Mouse (Mus musculus) lung, postnatal 0 days (tissue): Measurements from ENCODE around the gene Omp. TPM values are rescaled to one million over a fixed set of nuclear protein-coding genes. Genes with fewer than 3 reads are reported as not detected.

ENCODE experiments used
- ATAC-seq: fragments of 200-750 bp; cut with Nextera tagmentation; 2 replicates; pipeline ENCODE4 v1.8.0; 2017; ENCODE audit warnings: moderate library complexity
- DNase-seq: peaks from one replicate; pipeline ENCODE4 v3.0.0-alpha.2; 2016; ENCODE audit warnings: low spot score
- H3K27ac ChIP-seq: fragments of 300-500 bp; sonication (generic); 2 replicates; pipeline ENCODE4 v1.5.1; 2014; ENCODE audit warnings: antibody characterized with exemption, mild to moderate bottlenecking, low read length, mixed read lengths
- H3K27me3 ChIP-seq: fragments of 300-500 bp; sonication (generic); replicated peaks from 2 replicates; pipeline ENCODE4 v1.6.1; 2014; ENCODE audit warnings: low read length, mixed read lengths; ENCODE audit not compliant: insufficient read depth
- H3K36me3 ChIP-seq: fragments of 300-500 bp; sonication (generic); 2 replicates; pipeline ENCODE4 v1.6.1; 2014; ENCODE audit warnings: low read length, mixed read lengths; ENCODE audit not compliant: insufficient read depth
- H3K4me1 ChIP-seq: fragments of 300-500 bp; sonication (generic); 2 replicates; pipeline ENCODE4 v1.6.1; 2014; ENCODE audit warnings: antibody characterized with exemption, low read depth, low read length, mixed read lengths; ENCODE audit not compliant: insufficient read depth
- H3K4me2 ChIP-seq: fragments of 300-500 bp; sonication (generic); replicated peaks from 2 replicates; pipeline ENCODE4 v1.6.1; 2014; ENCODE audit warnings: low read depth, mild to moderate bottlenecking, low read length, moderate library complexity, mixed read lengths
- H3K4me3 ChIP-seq: fragments of 300-500 bp; sonication (generic); 2 replicates; pipeline ENCODE4 v1.5.1; 2014; ENCODE audit warnings: low read depth, low read length
- H3K9ac ChIP-seq: fragments of 300-500 bp; sonication (generic); replicated peaks from 2 replicates; pipeline ENCODE4 v1.6.1; 2014; ENCODE audit warnings: low read depth, mild to moderate bottlenecking
- H3K9me3 ChIP-seq: fragments of 300-500 bp; sonication (generic); 2 replicates; pipeline ENCODE4 v1.6.1; 2016; ENCODE audit warnings: low read length, mixed read lengths
- CTCF ChIP-seq: IDR thresholded peaks from 2 replicates; pipeline ENCODE4 v1.5.1; 2016; ENCODE audit warnings: antibody characterized with exemption, mild to moderate bottlenecking
- EP300 ChIP-seq: IDR thresholded peaks from 2 replicates; pipeline ENCODE4 v1.6.1; 2016; ENCODE audit warnings: antibody characterized with exemption, mild to moderate bottlenecking, control low read depth
- WGBS: fragments of 180-500 bp; shearing (Covaris S2); extraction: QIAGEN DNeasy Blood & Tissue Kit; methylation state at CpG from one replicate; pipeline ENCODE4 v1.1.7; 2014; 5-methylcytosine and 5-hydroxymethylcytosine counted together
- polyA plus RNA-seq: library from polyadenylated mRNA; unstranded; fragments of >200 nt; fragmentation: Nextera tagmentation; extraction: Ambion mirVana; gene quantifications from 2 replicates; pipeline ENCODE4 v1.2.1, GENCODE M21; 2015

Omp gene
- polyA plus RNA-seq, 1 experiment from 2014 or later, result 0.14 TPM

DNA sequence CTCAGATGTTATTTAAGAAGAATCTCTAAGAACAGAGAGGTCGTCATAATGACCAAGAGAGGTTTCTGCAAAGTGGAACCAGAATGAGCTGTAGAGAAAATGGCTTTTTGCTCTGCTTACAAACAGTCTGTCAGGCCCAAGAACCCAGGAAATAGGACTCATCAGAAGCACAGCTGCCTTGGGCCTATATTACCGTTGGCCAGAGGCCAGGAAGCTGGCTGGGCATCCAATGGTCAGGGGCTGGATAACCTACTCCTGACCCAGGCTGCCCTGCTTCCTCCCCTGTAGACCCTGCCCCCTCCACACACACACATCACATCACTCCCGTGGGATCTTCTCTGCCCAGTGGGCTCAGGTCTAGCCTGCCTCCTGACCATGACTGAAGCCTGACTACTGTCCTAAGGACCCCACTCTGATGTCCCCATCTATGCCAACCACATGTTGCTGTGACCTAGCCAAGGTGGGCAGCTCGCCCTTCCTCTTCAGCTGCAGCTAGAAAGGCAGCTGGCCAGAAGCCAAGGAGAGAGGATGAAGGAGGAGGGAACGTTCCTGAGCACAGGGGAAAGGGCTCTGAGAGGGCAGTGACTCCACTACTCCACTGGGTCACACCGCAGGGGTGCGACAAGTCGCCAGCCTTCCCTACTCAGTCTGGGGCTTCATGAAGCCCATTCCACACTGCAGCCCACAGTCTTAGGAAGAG is 14.9 kb upstream of the Omp start:
- WGBS, result 14% methylated on average over 8 of the region's 8 CpGs
- Histone ChIP-seq H3K36me3 (no peaks in the 10 kb centered on the region), H3K4me2 (no peak overlapping the region), H3K27ac (peak overlapping the region; percentile 71), H3K27me3 (no peaks in the 10 kb centered on the region), H3K9me3 (no peaks in the 10 kb centered on the region), H3K4me3 (no peak overlapping the region), H3K4me1 (peaks cover 37% of the 10 kb centered on the region), H3K9ac (no peak overlapping the region)
- ATAC-seq (no peak), DNase-seq (peak; percentile 48)
- TF ChIP-seq EP300, result no peak
- no peak for TF ChIP-seq CTCF

- H3K4me2 ChIP-seq, result no peak overlapping the region
- ATAC-seq (peak; percentile 60), DNase-seq (peak; percentile 80)
- 28% methylated on average over 8 of the region's 8 CpGs for WGBS
- H3K4me3 ChIP-seq, result no peak overlapping the region
- no peaks in the 10 kb centered on the region for H3K9me3 ChIP-seq
- no peaks in the 10 kb centered on the region for H3K27me3 ChIP-seq
- H3K9ac ChIP-seq, result no peak overlapping the region
- H3K36me3 ChIP-seq, result no peaks in the 10 kb centered on the region
- H3K27ac ChIP-seq, result no peak overlapping the region
- peaks cover 29% of the 10 kb centered on the region for H3K4me1 ChIP-seq
- TF ChIP-seq CTCF, result no peak
- peak; percentile 69 for TF ChIP-seq EP300
Observed at GRCm38 (mm10) chr7:98158481-98158880, 13.2 kb upstream of the Omp start.

GRCm38 (mm10) chr7:98157636-98158332 is 12.5 kb upstream of the Omp start:
- Histone ChIP-seq H3K4me3 (no peak overlapping the region), H3K27me3 (no peaks in the 10 kb centered on the region), H3K4me1 (peaks cover 29% of the 10 kb centered on the region), H3K9ac (no peak overlapping the region), H3K9me3 (no peaks in the 10 kb centered on the region), H3K27ac (no peak overlapping the region), H3K36me3 (no peaks in the 10 kb centered on the region), H3K4me2 (no peak overlapping the region)
- TF ChIP-seq EP300, result no peak
- TF ChIP-seq CTCF, result no peak
- 37% methylated on average over 5 of the region's 5 CpGs for WGBS
- no peak for DNase-seq
- ATAC-seq, result no peak

DNA sequence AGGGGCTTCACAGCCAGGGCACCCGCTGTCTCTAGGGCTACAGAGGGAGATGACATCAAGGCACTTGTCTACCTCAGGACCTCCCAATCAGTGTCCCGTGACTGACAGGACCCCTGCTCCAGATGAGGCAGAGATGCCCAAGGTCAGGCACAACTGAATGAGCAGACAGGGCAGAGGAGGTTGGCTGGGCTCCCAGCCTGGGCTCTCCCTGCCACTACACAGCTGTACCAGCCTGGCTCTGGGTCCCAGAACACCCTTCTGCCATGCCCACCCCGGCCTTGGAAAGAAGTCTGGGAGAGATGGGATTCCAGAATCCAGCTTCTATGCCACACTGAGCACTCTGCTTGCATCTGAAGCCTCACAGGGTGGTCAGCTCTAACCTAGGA is 11.0 kb upstream of the Omp start:
- Histone ChIP-seq H3K4me1 (peaks cover 20% of the 10 kb centered on the region), H3K9ac (no peak overlapping the region), H3K27ac (peak overlapping the region; percentile 62), H3K27me3 (no peaks in the 10 kb centered on the region), H3K4me3 (no peak overlapping the region), H3K4me2 (no peak overlapping the region), H3K9me3 (no peaks in the 10 kb centered on the region), H3K36me3 (no peaks in the 10 kb centered on the region)
- 55% methylated on average over 2 of the region's 3 CpGs for WGBS
- ATAC-seq (no peak), DNase-seq (no peak)
- TF ChIP-seq CTCF (no peak), EP300 (no peak)

DNA sequence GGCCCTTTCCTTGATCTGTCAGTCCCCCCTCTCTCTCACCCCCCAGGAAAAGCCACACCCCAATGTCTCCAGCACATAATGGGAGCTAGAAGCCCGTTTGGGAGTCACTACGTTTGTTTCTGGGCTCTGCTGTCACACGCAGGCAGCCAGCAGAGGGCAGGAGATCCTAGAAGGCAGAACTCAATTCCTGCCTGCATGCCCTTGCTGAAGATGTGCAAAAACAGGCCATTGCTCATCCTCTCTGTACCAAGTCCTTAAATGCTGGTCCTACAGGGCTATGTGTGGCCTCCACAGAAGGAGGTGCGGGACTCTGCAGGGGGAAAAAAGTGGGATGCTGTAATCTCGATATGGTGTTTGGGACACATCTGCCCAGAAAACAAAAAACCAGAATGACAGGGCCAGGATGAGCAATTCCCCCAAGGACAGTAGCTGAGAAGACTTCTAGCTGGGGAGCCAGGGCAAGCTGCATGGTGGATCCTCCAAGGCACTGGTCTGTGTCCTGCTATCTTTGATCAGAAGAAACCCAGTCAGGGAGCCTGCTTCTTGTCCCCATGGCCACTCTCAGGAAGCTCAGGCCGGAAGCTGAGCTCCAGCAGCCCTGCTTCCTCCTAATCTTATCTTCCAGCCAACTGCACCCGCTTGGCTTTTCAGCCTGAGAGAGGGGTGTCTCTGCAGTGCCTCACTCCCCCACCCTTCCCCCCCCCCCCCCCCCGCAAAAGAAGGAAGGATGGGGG is 10.4 kb upstream of the Omp start:
- no peaks in the 10 kb centered on the region for H3K36me3 ChIP-seq
- DNase-seq, result peak; percentile 81
- H3K27me3 ChIP-seq, result no peaks in the 10 kb centered on the region
- no peak overlapping the region for H3K27ac ChIP-seq
- H3K9me3 ChIP-seq, result no peaks in the 10 kb centered on the region
- no peak overlapping the region for H3K9ac ChIP-seq
- TF ChIP-seq CTCF, result peak; percentile 95
- TF ChIP-seq EP300, result 0 out of 2 replicates have a peak, but pooled peaks have one; percentile 29
- peak; percentile 72 for ATAC-seq
- 23% methylated on average over 7 of the region's 8 CpGs for WGBS
- H3K4me3 ChIP-seq, result no peak overlapping the region
- H3K4me1 ChIP-seq, result peaks cover 16% of the 10 kb centered on the region; the same call in 1 of the 2 replicates
- no peak overlapping the region for H3K4me2 ChIP-seq

- ATAC-seq (no peak), DNase-seq (no peak)
- no peak overlapping the region for H3K4me2 ChIP-seq
- no peaks in the 10 kb centered on the region for H3K27me3 ChIP-seq
- H3K9me3 ChIP-seq, result no peaks in the 10 kb centered on the region
- TF ChIP-seq EP300, result no peak
- no peak for TF ChIP-seq CTCF
- H3K27ac ChIP-seq, result no peak overlapping the region
- 67% methylated on average over 5 of the region's 5 CpGs for WGBS
- H3K4me1 ChIP-seq, result peaks cover 4% of the 10 kb centered on the region; the same call in 1 of the 2 replicates
- H3K4me3 ChIP-seq, result no peak overlapping the region
- no peak overlapping the region for H3K9ac ChIP-seq
- H3K36me3 ChIP-seq, result no peaks in the 10 kb centered on the region
Observed at GRCm38 (mm10) chr7:98153892-98154291, 8.6 kb upstream of the Omp start.
